Mouse (Mus musculus) embryonic facial prominence, embryonic 14.5 days (tissue): Measurements from ENCODE around the gene Gm43517. TPM values are rescaled to one million over a fixed set of nuclear protein-coding genes. Genes with fewer than 3 reads are reported as not detected.

Source experiments
- ATAC-seq: fragments of 200-750 bp; cut with Nextera tagmentation; 2 replicates; pipeline ENCODE4 v1.8.0; 2017; ENCODE audit warnings: low read depth, moderate number of reproducible peaks, moderate TSS enrichment
- DNase-seq: peaks from one replicate; pipeline ENCODE4 v3.0.0-alpha.2; 2015; ENCODE audit warnings: low spot score
- H3K27ac ChIP-seq: fragments of 300-500 bp; sonication (generic); replicated peaks from 2 replicates; pipeline ENCODE4 v1.5.1; 2014; ENCODE audit warnings: low read depth, mild to moderate bottlenecking, low read length, moderate library complexity
- H3K27me3 ChIP-seq: fragments of 300-500 bp; sonication (generic); replicated peaks from 2 replicates; pipeline ENCODE4 v1.6.1; 2014; ENCODE audit warnings: low read length; ENCODE audit not compliant: control insufficient read depth, insufficient read depth
- H3K36me3 ChIP-seq: fragments of 300-500 bp; sonication (generic); 2 replicates; pipeline ENCODE4 v1.6.1; 2014; ENCODE audit warnings: low read length, mixed read lengths; ENCODE audit not compliant: control insufficient read depth, insufficient read depth
- H3K4me1 ChIP-seq: fragments of 300-500 bp; sonication (generic); 2 replicates; pipeline ENCODE4 v1.6.1; 2014; ENCODE audit warnings: antibody characterized with exemption, low read length; ENCODE audit not compliant: control insufficient read depth, insufficient read depth
- H3K4me2 ChIP-seq: fragments of 300-500 bp; sonication (generic); 2 replicates; pipeline ENCODE4 v1.6.1; 2014; ENCODE audit warnings: low read depth, mild to moderate bottlenecking, low read length, moderate library complexity, mixed read lengths
- H3K4me3 ChIP-seq: fragments of 300-500 bp; sonication (generic); 2 replicates; pipeline ENCODE4 v1.5.1; 2014; ENCODE audit warnings: low read depth, mild to moderate bottlenecking, low read length
- H3K9ac ChIP-seq: fragments of 300-500 bp; sonication (generic); 2 replicates; pipeline ENCODE4 v1.6.1; 2014; ENCODE audit warnings: low read depth, mild to moderate bottlenecking, low read length, moderate library complexity, mixed read lengths
- H3K9me3 ChIP-seq: fragments of 300-500 bp; sonication (generic); 2 replicates; pipeline ENCODE4 v1.6.1; 2016; ENCODE audit warnings: low read length; ENCODE audit not compliant: control insufficient read depth
- WGBS: fragments of 180-500 bp; shearing (Covaris S2); extraction: QIAGEN DNeasy Blood & Tissue Kit; methylation state at CpG from one replicate; pipeline ENCODE4 v1.1.7; 2014; 5-methylcytosine and 5-hydroxymethylcytosine counted together
- polyA plus RNA-seq: library from polyadenylated mRNA; unstranded; fragments of >200 nt; fragmentation: Nextera tagmentation; extraction: Ambion mirVana; gene quantifications from 2 replicates; pipeline ENCODE4 v1.2.1, GENCODE M21; 2014

The Gm43517 gene
- polyA plus RNA-seq, 1 experiment from 2014 or later = not detected

DNA sequence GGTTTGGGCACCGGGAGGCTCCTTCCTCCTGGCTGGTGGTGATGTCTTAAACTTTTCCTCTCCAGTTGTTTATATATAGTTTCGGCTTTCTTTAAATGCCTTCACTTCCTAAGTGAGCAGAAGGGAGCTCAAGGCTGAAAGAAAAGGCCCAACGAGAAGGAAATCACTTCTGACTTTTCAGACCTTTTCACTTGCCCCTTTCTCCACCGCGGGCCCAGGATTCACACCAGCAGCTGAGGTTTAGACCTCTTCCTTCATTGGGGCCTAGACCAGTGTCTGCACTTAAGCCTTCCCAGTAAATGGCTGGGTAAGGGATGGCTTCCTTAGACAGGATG lies 16.8 kb downstream of the Gm43517 start:
- under 1% methylated on average over 5 of the region's 5 CpGs for WGBS
- no peak for DNase-seq
- peak overlapping the region; percentile 50 for H3K4me3 ChIP-seq
- no peaks in the 10 kb centered on the region for H3K36me3 ChIP-seq
- no peak overlapping the region for H3K27ac ChIP-seq
- H3K9me3 ChIP-seq = no peaks in the 10 kb centered on the region
- peak overlapping the region; percentile 89 for H3K4me2 ChIP-seq
- peak overlapping the region; percentile 60 for H3K9ac ChIP-seq
- 0 out of 2 replicates have a peak, but pooled peaks cover 5% of the 10 kb centered on the region for H3K4me1 ChIP-seq
- peaks cover 72% of the 10 kb centered on the region for H3K27me3 ChIP-seq
- ATAC-seq = no peak

DNA sequence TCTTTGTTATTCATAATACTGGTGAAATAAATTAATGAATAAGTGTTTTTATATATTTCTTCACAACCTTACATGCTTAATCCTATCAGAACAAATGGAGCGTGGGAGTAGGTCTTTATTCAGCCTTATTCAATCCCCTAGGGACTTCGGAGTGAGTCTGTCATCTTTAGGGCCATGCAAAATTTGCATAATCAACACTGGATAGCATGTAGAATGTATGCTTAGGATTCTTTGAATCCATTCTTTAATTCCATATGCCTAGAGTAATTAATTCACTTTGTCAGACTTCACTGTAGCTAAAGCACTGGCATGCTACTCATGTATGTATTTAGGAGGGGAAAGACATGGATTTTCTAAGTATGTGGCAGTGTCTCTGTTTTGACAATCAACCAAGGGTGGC lies 24.9 kb downstream of the Gm43517 start:
- WGBS = 74% methylated on average over 2 of the region's 2 CpGs
- DNase-seq (no peak), ATAC-seq (no peak)
- no peaks in the 10 kb centered on the region for H3K9me3 ChIP-seq
- peaks cover 11% of the 10 kb centered on the region for H3K27me3 ChIP-seq
- no peak overlapping the region for H3K9ac ChIP-seq
- H3K4me2 ChIP-seq = no peak overlapping the region
- H3K36me3 ChIP-seq = no peaks in the 10 kb centered on the region
- no peaks in the 10 kb centered on the region for H3K4me1 ChIP-seq
- H3K27ac ChIP-seq = no peak overlapping the region
- H3K4me3 ChIP-seq = no peak overlapping the region

DNA sequence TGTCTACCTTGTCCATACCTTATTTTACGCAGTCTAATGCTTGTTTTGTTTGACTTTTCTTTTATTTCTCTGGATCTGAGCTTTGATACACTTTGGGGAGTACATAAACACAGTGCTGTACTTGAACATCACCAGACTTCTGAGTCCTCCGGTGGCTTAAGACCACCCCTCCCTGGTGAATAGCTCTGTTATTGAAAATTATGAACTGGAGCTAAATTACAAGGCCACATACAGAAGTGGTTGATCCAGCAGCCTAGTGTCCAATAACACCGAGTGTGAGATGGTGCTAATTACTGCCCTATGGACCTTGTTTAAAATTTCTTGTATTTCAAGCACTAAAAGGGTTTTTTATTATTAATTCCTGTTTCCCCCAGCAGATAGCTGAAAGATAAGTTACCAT lies 33.0 kb downstream of the Gm43517 start:
- H3K4me1 ChIP-seq = no peaks in the 10 kb centered on the region
- no peak overlapping the region for H3K27ac ChIP-seq
- no peaks in the 10 kb centered on the region for H3K9me3 ChIP-seq
- H3K36me3 ChIP-seq = no peaks in the 10 kb centered on the region
- no peaks in the 10 kb centered on the region for H3K27me3 ChIP-seq
- WGBS = 54% methylated on average over 3 of the region's 3 CpGs
- H3K4me2 ChIP-seq = no peak overlapping the region
- H3K9ac ChIP-seq = no peak overlapping the region
- DNase-seq (no peak), ATAC-seq (peak; percentile 84)
- H3K4me3 ChIP-seq = no peak overlapping the region

Other genes starting within 250 kb of the Gm43517 start
- gene Foxg1, start 2.5 kb upstream of the Gm43517 start, polyA plus RNA-seq = 0.81 and 1.4 TPM in 2 replicates